Mouse (Mus musculus): Measurements from ENCODE around the gene Atn1.

GRCm38 (mm10) chr6:124779984-124780416, 23.7 kb upstream of the Atn1 start:
- no peak for TF ChIP-seq CTCF (IDR thresholded peaks at IDR 0.05; ENCODE audit: low read depth)
- no peak for TF ChIP-seq EP300 (optimal IDR thresholded peaks at IDR 0.05)

Data from stomach, postnatal 0 days (tissue).